ENCODE assay signal across 9 mouse cellular contexts in genomic region chr13:47777206-47778099, GRCm38 (mm10).
A peak's percentile ranks its signal among the peaks of the same experiment; 100 is the strongest.
DNase-seq lines count a peak whose midpoint lies in the region; ATAC-seq and TF ChIP-seq lines count a peak whose summit lies in the region.
"Had no signal": no experiment of that assay in that cellular context is flagged by ENCODE, and none has a peak within 500 bp of the region (broad histone marks: within the 10 kb centered on the region; RNA-seq: fewer than 3 reads in every experiment).

No protein-coding gene starts in this region.

- peak overlapping the region; percentile 88 for H3K27ac ChIP-seq in lung, embryonic 14.5 days (ENCODE audit: low read depth)
- H3K27ac ChIP-seq in intestine, postnatal 0 days (ENCODE audit: low read depth, low read length) = no peak overlapping the region; the same call in 1 of the 2 replicates
- H3K27ac ChIP-seq: liver, embryonic 14.5 days had no signal

- no peak overlapping the region for H3K9ac ChIP-seq in lung, embryonic 14.5 days
- H3K9ac ChIP-seq in intestine, postnatal 0 days (ENCODE audit: low read depth, low read length) = no peak overlapping the region
- H3K9ac ChIP-seq: liver, embryonic 14.5 days had no signal

- peak; percentile 79 for ATAC-seq in lung, embryonic 14.5 days (ENCODE audit: insufficient read depth)
- no peak for ATAC-seq in intestine, postnatal 0 days

- no peaks in the 10 kb centered on the region for H3K4me1 ChIP-seq in lung, embryonic 14.5 days (ENCODE audit: insufficient read depth)
- no peaks in the 10 kb centered on the region for H3K4me1 ChIP-seq in intestine, postnatal 0 days (replicated peaks; ENCODE audit: control insufficient read depth, insufficient read depth, low read length)

- H3K27me3 ChIP-seq in lung, embryonic 14.5 days (ENCODE audit: insufficient read depth, low read length) = no peaks in the 10 kb centered on the region
- no peaks in the 10 kb centered on the region for H3K27me3 ChIP-seq in intestine, postnatal 0 days (replicated peaks; ENCODE audit: control insufficient read depth, insufficient read depth, low read length)

- peak; percentile 8 for DNase-seq in adrenal gland, postnatal 10 days
- no peak for DNase-seq in adrenal gland, adult 8-10 months
- peak; percentile 69 for DNase-seq in lung, embryonic 14.5 days
- no peak for DNase-seq in lung, adult 18-20 months
- peak; percentile 30 for DNase-seq in skeletal muscle tissue, adult 2 months (ENCODE audit: low read depth, low spot score)
- DNase-seq in cerebellum, adult 11-12 months = no peak
- DNase-seq in cerebellum, postnatal 10 days = no peak

- 31% methylated on average over 15 of the region's 15 CpGs for WGBS in lung, embryonic 14.5 days
- WGBS in intestine, postnatal 0 days = 54% methylated on average over 15 of the region's 15 CpGs

- no peak for TF ChIP-seq CTCF in lung, embryonic 14.5 days (IDR thresholded peaks at IDR 0.05; ENCODE audit: low read depth)
- no peak for TF ChIP-seq CTCF in intestine, postnatal 0 days (IDR thresholded peaks at IDR 0.05; ENCODE audit: low read depth)

- peak overlapping the region; percentile 49 for H3K4me2 ChIP-seq in lung, embryonic 14.5 days
- H3K4me2 ChIP-seq in intestine, postnatal 0 days (replicated peaks; ENCODE audit: low read depth) = peak overlapping the region; percentile 17; the same call in 1 of the 2 replicates

- no peaks in the 10 kb centered on the region for H3K36me3 ChIP-seq in lung, embryonic 14.5 days (ENCODE audit: insufficient read depth)
- H3K36me3 ChIP-seq in intestine, postnatal 0 days (ENCODE audit: control insufficient read depth, insufficient read depth) = no peaks in the 10 kb centered on the region

- H3K9me3 ChIP-seq in lung, embryonic 14.5 days (ENCODE audit: low read depth, low read length) = no peaks in the 10 kb centered on the region
- no peaks in the 10 kb centered on the region for H3K9me3 ChIP-seq in intestine, postnatal 0 days (ENCODE audit: control insufficient read depth)

- H3K4me3 ChIP-seq in lung, embryonic 14.5 days (ENCODE audit: low read depth, low read length) = no peak overlapping the region
- no peak overlapping the region for H3K4me3 ChIP-seq in intestine, postnatal 0 days (ENCODE audit: low read depth, low read length)

Comparison
In these comparisons a context has a peak if more than half of its experiments do, and no peak if none do; other contexts are left out.
1. DNase-seq: peak in adrenal gland, postnatal 10 days (single experiment), lung, embryonic 14.5 days (single experiment) and skeletal muscle tissue, adult 2 months (single experiment); none in adrenal gland, adult 8-10 months (single experiment), lung, adult 18-20 months (0 of 2), cerebellum, adult 11-12 months (single experiment) and cerebellum, postnatal 10 days (0 of 2).